Mouse (Mus musculus): ENCODE results near the gene Fbxl8.

GRCm38 (mm10) chr8:105251954-105252353 is 12.5 kb upstream of the Fbxl8 start:
- TF ChIP-seq EP300 (optimal IDR thresholded peaks at IDR 0.05): no peak
- no peak for TF ChIP-seq CTCF (IDR thresholded peaks at IDR 0.05; ENCODE audit: low read depth)
